Mouse (Mus musculus) forebrain, embryonic 13.5 days (tissue): Measurements from ENCODE around the gene 9430015G10Rik. TPM values are rescaled to one million over a fixed set of nuclear protein-coding genes. Genes with fewer than 3 reads are reported as not detected.

ENCODE experiments used
- ATAC-seq: fragments of 200-750 bp; cut with Nextera tagmentation; 2 replicates; pipeline ENCODE4 v1.8.0; 2017
- H3K27ac ChIP-seq: fragments of 300-500 bp; sonication (generic); 2 replicates; pipeline ENCODE4 v1.5.1; 2015; ENCODE audit warnings: inconsistent platforms, mild to moderate bottlenecking, moderate library complexity
- H3K27me3 ChIP-seq: fragments of 300-500 bp; sonication (generic); 2 replicates; pipeline ENCODE4 v1.6.1; 2015; ENCODE audit warnings: mild to moderate bottlenecking, inconsistent platforms
- H3K36me3 ChIP-seq: fragments of 300-500 bp; sonication (generic); 2 replicates; pipeline ENCODE4 v1.6.1; 2015; ENCODE audit warnings: mild to moderate bottlenecking, inconsistent platforms; ENCODE audit not compliant: poor library complexity, severe bottlenecking
- H3K4me1 ChIP-seq: fragments of 300-500 bp; sonication (generic); 2 replicates; pipeline ENCODE4 v1.6.1; 2015; ENCODE audit warnings: inconsistent platforms
- H3K4me2 ChIP-seq: fragments of 300-500 bp; sonication (generic); 2 replicates; pipeline ENCODE4 v1.6.1; 2015; ENCODE audit warnings: inconsistent platforms, mild to moderate bottlenecking, moderate library complexity
- H3K4me3 ChIP-seq: fragments of 300-500 bp; sonication (generic); 2 replicates; pipeline ENCODE4 v1.5.1; 2015; ENCODE audit warnings: mild to moderate bottlenecking, inconsistent platforms
- H3K9ac ChIP-seq: fragments of 300-500 bp; sonication (generic); 2 replicates; pipeline ENCODE4 v1.6.1; 2015; ENCODE audit warnings: mild to moderate bottlenecking, inconsistent platforms
- H3K9me3 ChIP-seq: fragments of 300-500 bp; sonication (generic); replicated peaks from 2 replicates; pipeline ENCODE4 v1.6.1; 2016; ENCODE audit warnings: inconsistent platforms
- WGBS: fragments of 180-500 bp; shearing (Covaris S2); methylation state at CpG from one replicate; pipeline ENCODE4 v1.1.7; 2015; 5-methylcytosine and 5-hydroxymethylcytosine counted together
- polyA plus RNA-seq: library from polyadenylated mRNA; unstranded; fragments of >200 nt; fragmentation: Nextera tagmentation; extraction: Ambion mirVana; gene quantifications from 2 replicates; pipeline ENCODE4 v1.2.1, GENCODE M21; 2015

9430015G10Rik gene
- 46.2 and 50.3 TPM in 2 replicates for polyA plus RNA-seq

- no peaks in the 10 kb centered on the region for H3K27me3 ChIP-seq
- H3K36me3 ChIP-seq = peaks cover 6% of the 10 kb centered on the region; the same call in 1 of the 2 replicates
- peak within 1 kb of the TSS; percentile 79 for H3K27ac ChIP-seq
- WGBS = under 1% methylated on average over 60 of the region's 60 CpGs
- no peaks in the 10 kb centered on the region for H3K9me3 ChIP-seq
- H3K9ac ChIP-seq = peak within 1 kb of the TSS; percentile 91
- peak within 1 kb of the TSS; percentile 85 for H3K4me3 ChIP-seq
- peaks cover 14% of the 10 kb centered on the region for H3K4me1 ChIP-seq
- ATAC-seq = peak; percentile 99
- peak within 1 kb of the TSS; percentile 68 for H3K4me2 ChIP-seq
Observed at GRCm38 (mm10) chr4:156109570-156110331, at the start of gene 9430015G10Rik. Gene 9430015G10Rik (plus strand): TSS chr4:156109982.

- ATAC-seq = no peak
- H3K36me3 ChIP-seq = no peaks in the 10 kb centered on the region
- no peak overlapping the region for H3K4me3 ChIP-seq
- H3K9ac ChIP-seq = no peak overlapping the region
- no peak overlapping the region for H3K4me2 ChIP-seq
- peaks cover 8% of the 10 kb centered on the region for H3K4me1 ChIP-seq
- under 1% methylated on average over 4 of the region's 4 CpGs for WGBS
- no peaks in the 10 kb centered on the region for H3K9me3 ChIP-seq
- no peaks in the 10 kb centered on the region for H3K27me3 ChIP-seq
- 0 out of 2 replicates have a peak overlapping the region, but pooled peaks have one; percentile 1 for H3K27ac ChIP-seq
Observed at GRCm38 (mm10) chr4:156063861-156064509, 45.8 kb upstream of the 9430015G10Rik start.

- 86% methylated on average over 9 of the region's 9 CpGs for WGBS
- H3K4me1 ChIP-seq = peaks cover 8% of the 10 kb centered on the region
- 0 out of 2 replicates have a peak overlapping the region, but pooled peaks have one; percentile 1 for H3K27ac ChIP-seq
- no peaks in the 10 kb centered on the region for H3K36me3 ChIP-seq
- no peak overlapping the region for H3K9ac ChIP-seq
- no peaks in the 10 kb centered on the region for H3K9me3 ChIP-seq
- no peak overlapping the region for H3K4me2 ChIP-seq
- no peaks in the 10 kb centered on the region for H3K27me3 ChIP-seq
- H3K4me3 ChIP-seq = no peak overlapping the region
- no peak for ATAC-seq
Observed at GRCm38 (mm10) chr4:156064510-156064897, 45.3 kb upstream of the 9430015G10Rik start.

- H3K4me2 ChIP-seq = no peak overlapping the region
- no peak for ATAC-seq
- H3K9me3 ChIP-seq = no peaks in the 10 kb centered on the region
- H3K4me1 ChIP-seq = peaks cover 12% of the 10 kb centered on the region
- H3K9ac ChIP-seq = no peak overlapping the region
- H3K27me3 ChIP-seq = no peaks in the 10 kb centered on the region
- H3K36me3 ChIP-seq = no peaks in the 10 kb centered on the region
- 90% methylated on average over 10 of the region's 10 CpGs for WGBS
- H3K27ac ChIP-seq = no peak overlapping the region
- H3K4me3 ChIP-seq = no peak overlapping the region
Observed at GRCm38 (mm10) chr4:156065156-156065894, 44.5 kb upstream of the 9430015G10Rik start.

GRCm38 (mm10) chr4:156067256-156067949 is 42.4 kb upstream of the 9430015G10Rik start:
- Histone ChIP-seq H3K36me3 (no peaks in the 10 kb centered on the region), H3K27me3 (no peaks in the 10 kb centered on the region), H3K4me3 (no peak overlapping the region), H3K4me2 (no peak overlapping the region), H3K9ac (no peak overlapping the region), H3K9me3 (no peaks in the 10 kb centered on the region), H3K27ac (no peak overlapping the region), H3K4me1 (peaks cover 19% of the 10 kb centered on the region)
- ATAC-seq = no peak
- 80% methylated on average over 5 of the region's 5 CpGs for WGBS

GRCm38 (mm10) chr4:156069701-156070100 is 40.1 kb upstream of the 9430015G10Rik start:
- no peak overlapping the region for H3K9ac ChIP-seq
- no peaks in the 10 kb centered on the region for H3K9me3 ChIP-seq
- no peak overlapping the region for H3K27ac ChIP-seq
- no peaks in the 10 kb centered on the region for H3K27me3 ChIP-seq
- WGBS = 92% methylated on average over 8 of the region's 8 CpGs
- no peak overlapping the region for H3K4me2 ChIP-seq
- H3K4me3 ChIP-seq = no peak overlapping the region
- H3K4me1 ChIP-seq = peaks cover 12% of the 10 kb centered on the region
- H3K36me3 ChIP-seq = no peaks in the 10 kb centered on the region
- no peak for ATAC-seq

GRCm38 (mm10) chr4:156070276-156070675 is 39.5 kb upstream of the 9430015G10Rik start:
- Histone ChIP-seq H3K9me3 (no peaks in the 10 kb centered on the region), H3K36me3 (no peaks in the 10 kb centered on the region), H3K4me1 (peaks cover 12% of the 10 kb centered on the region), H3K9ac (no peak overlapping the region), H3K4me2 (no peak overlapping the region), H3K27ac (peak overlapping the region; percentile 20; the same call in 1 of the 2 replicates), H3K4me3 (no peak overlapping the region), H3K27me3 (no peaks in the 10 kb centered on the region)
- 34% methylated on average over 6 of the region's 6 CpGs for WGBS
- no peak; the same call in 1 of the 2 replicates for ATAC-seq

GRCm38 (mm10) chr4:156070716-156071115 is 39.1 kb upstream of the 9430015G10Rik start:
- H3K9me3 ChIP-seq = no peaks in the 10 kb centered on the region
- H3K4me3 ChIP-seq = no peak overlapping the region
- no peaks in the 10 kb centered on the region for H3K36me3 ChIP-seq
- H3K27me3 ChIP-seq = no peaks in the 10 kb centered on the region
- H3K4me1 ChIP-seq = peaks cover 12% of the 10 kb centered on the region
- peak overlapping the region; percentile 20; the same call in 1 of the 2 replicates for H3K27ac ChIP-seq
- ATAC-seq = no peak; the same call in 1 of the 2 replicates
- 34% methylated on average over 2 of the region's 2 CpGs for whole genome bisulfite sequencing
- no peak overlapping the region for H3K9ac ChIP-seq
- H3K4me2 ChIP-seq = 0 out of 2 replicates have a peak overlapping the region, but pooled peaks have one; percentile 4

GRCm38 (mm10) chr4:156076911-156077382 is 32.8 kb upstream of the 9430015G10Rik start:
- H3K9ac ChIP-seq = no peak overlapping the region
- peak overlapping the region; percentile 40; the same call in 1 of the 2 replicates for H3K4me3 ChIP-seq
- H3K36me3 ChIP-seq = no peaks in the 10 kb centered on the region
- H3K9me3 ChIP-seq = no peaks in the 10 kb centered on the region
- peaks cover 27% of the 10 kb centered on the region for H3K27me3 ChIP-seq
- H3K4me2 ChIP-seq = peak overlapping the region; percentile 73
- H3K27ac ChIP-seq = no peak overlapping the region
- H3K4me1 ChIP-seq = peaks cover 15% of the 10 kb centered on the region
- WGBS = 5% methylated on average over 8 of the region's 8 CpGs
- no peak for ATAC-seq

- peaks cover 27% of the 10 kb centered on the region for H3K27me3 ChIP-seq
- H3K4me1 ChIP-seq = peaks cover 15% of the 10 kb centered on the region
- peak; percentile 41; the same call in 1 of the 2 replicates for ATAC-seq
- H3K4me2 ChIP-seq = peak overlapping the region; percentile 73
- H3K36me3 ChIP-seq = no peaks in the 10 kb centered on the region
- no peaks in the 10 kb centered on the region for H3K9me3 ChIP-seq
- under 1% methylated on average over 58 of the region's 58 CpGs for WGBS
- H3K27ac ChIP-seq = no peak overlapping the region
- peak overlapping the region; percentile 55 for H3K9ac ChIP-seq
- H3K4me3 ChIP-seq = peak overlapping the region; percentile 40
Observed at GRCm38 (mm10) chr4:156077499-156078301, 32.1 kb upstream of the 9430015G10Rik start.
